8 mouse cellular contexts compared by ENCODE assay signal in genomic region chr15:79347845-79348506, GRCm38 (mm10). TPM values are rescaled to one million over a fixed set of nuclear protein-coding genes. Genes with fewer than 3 reads are reported as not detected.
A peak's percentile ranks its signal among the peaks of the same experiment; 100 is the strongest.
DNase-seq lines count a peak whose midpoint lies in the region; ATAC-seq and TF ChIP-seq lines count a peak whose summit lies in the region.

No protein-coding gene starts in this region.

- in situ Hi-C loops in CH12.LX (cut with MboI; ENCODE audit: low pct_ligation_motif_present, low pct_unique_long_range_greater_than_20kb, low sequenced_read_pairs), result loop anchor here (25.0 kb wide), 1 partner anchor 436 kb away; the partner anchor contains the start of gene Pdxp

- H3K27me3 ChIP-seq in CH12.LX (replicated peaks), result no peaks in the 10 kb centered on the region
- H3K27me3 ChIP-seq in embryonic facial prominence, embryonic 13.5 days, result peaks cover 6% of the 10 kb centered on the region; the same call in 1 of the 2 replicates
- no peaks in the 10 kb centered on the region for H3K27me3 ChIP-seq in heart, embryonic 14.5 days (ENCODE audit: control insufficient read depth, insufficient read depth, low read length)
- H3K27me3 ChIP-seq in kidney, embryonic 16.5 days (ENCODE audit: insufficient read depth, low read length), result no peaks in the 10 kb centered on the region; the same call in 1 of the 2 replicates

- H3K4me2 ChIP-seq in CH12.LX (ENCODE audit: insufficient read depth, low read depth, poor library complexity, severe bottlenecking), result peak overlapping the region; percentile 86
- peak overlapping the region; percentile 89 for H3K4me2 ChIP-seq in embryonic facial prominence, embryonic 13.5 days
- peak overlapping the region; percentile 77 for H3K4me2 ChIP-seq in heart, embryonic 14.5 days (ENCODE audit: low read length)
- H3K4me2 ChIP-seq in kidney, embryonic 16.5 days (replicated peaks; ENCODE audit: low read depth, low read length), result peak overlapping the region; percentile 98

- DNase-seq in CH12.LX (ENCODE audit: extremely low read depth) (peak; percentile 65), ZHBTc4 (ENCODE audit: low read depth, low spot score) (peak; percentile 91)
- DNase-seq in lung, postnatal 25 days (ENCODE audit: low spot score), result peak; percentile 88
- DNase-seq in right cerebral cortex, postnatal 14 days, result peak; percentile 57
- DNase-seq in layer of hippocampus, postnatal 36 days, result no peak

- peak overlapping the region; percentile 82 to 93 (median 87) for H3K4me3 ChIP-seq in CH12.LX (replicated peaks in 1 of 3; ENCODE audit: low read depth in 2 of 3, low read length in 2 of 3, poor library complexity in 1 of 3)
- peak overlapping the region; percentile 74 for H3K4me3 ChIP-seq in embryonic facial prominence, embryonic 13.5 days
- H3K4me3 ChIP-seq in heart, embryonic 14.5 days (ENCODE audit: control insufficient read depth in 1 of 2, insufficient read depth in 1 of 2, low read depth in 1 of 2, low read length in 2 of 2), result peak overlapping the region; percentile 65 to 70
- peak overlapping the region; percentile 69 for H3K4me3 ChIP-seq in kidney, embryonic 16.5 days (ENCODE audit: low read length)

- peak overlapping the region; percentile 72 for H3K27ac ChIP-seq in CH12.LX (ENCODE audit: insufficient read depth, low read depth)
- peak overlapping the region; percentile 94 for H3K27ac ChIP-seq in embryonic facial prominence, embryonic 13.5 days
- H3K27ac ChIP-seq in heart, embryonic 14.5 days (replicated peaks in 1 of 2; ENCODE audit: control insufficient read depth in 1 of 2, insufficient read depth in 1 of 2, low read depth in 2 of 2, low read length in 2 of 2), result peak overlapping the region; percentile 94 to 96
- peak overlapping the region; percentile 93 for H3K27ac ChIP-seq in kidney, embryonic 16.5 days (ENCODE audit: low read length)

- H3K36me3 ChIP-seq in CH12.LX (replicated peaks in 1 of 2; ENCODE audit: control insufficient read depth in 1 of 2, insufficient read depth in 1 of 2, low read length in 1 of 2), result peaks cover 0 to 25% of the 10 kb centered on the region in 2 experiments
- H3K36me3 ChIP-seq in embryonic facial prominence, embryonic 13.5 days, result no peaks in the 10 kb centered on the region
- no peaks in the 10 kb centered on the region for H3K36me3 ChIP-seq in heart, embryonic 14.5 days (ENCODE audit: control insufficient read depth, insufficient read depth, low read length)
- H3K36me3 ChIP-seq in kidney, embryonic 16.5 days (ENCODE audit: insufficient read depth, low read length), result no peaks in the 10 kb centered on the region

- dilution Hi-C loops in CH12.LX (cut with MboI; ENCODE audit: extremely low pct_ligation_motif_present, extremely low pct_unique_long_range_greater_than_20kb, low sequenced_read_pairs), result no loop called here

- TF ChIP-seq RAD21 in CH12.LX (IDR thresholded peaks at IDR 0.05; ENCODE audit: low read depth, low read length), result no peak

- peak in 1 of 2 experiments; percentile 8; a peak in 1 of 4 replicates for TF ChIP-seq CTCF in CH12.LX (conservative IDR thresholded peaks at IDR 0.05 in 1 of 2, IDR thresholded peaks at IDR 0.05 in 1 of 2; ENCODE audit: low read depth in 2 of 2, low read length in 2 of 2)

- 1% methylated on average over 40 of the region's 46 CpGs for WGBS in embryonic facial prominence, embryonic 13.5 days
- WGBS in heart, embryonic 14.5 days, result 1% methylated on average over 46 of the region's 46 CpGs
- under 1% methylated on average over 46 of the region's 46 CpGs for WGBS in kidney, embryonic 16.5 days

- TF ChIP-seq EP300 in CH12.LX (IDR thresholded peaks at IDR 0.05; ENCODE audit: low read length), result no peak

- H3K9ac ChIP-seq in CH12.LX (ENCODE audit: insufficient read depth, low read depth), result peak overlapping the region; percentile 73
- peak overlapping the region; percentile 81 for H3K9ac ChIP-seq in embryonic facial prominence, embryonic 13.5 days
- peak overlapping the region; percentile 87 for H3K9ac ChIP-seq in heart, embryonic 14.5 days (ENCODE audit: low read length)
- peak overlapping the region; percentile 76 for H3K9ac ChIP-seq in kidney, embryonic 16.5 days (replicated peaks; ENCODE audit: low read length)

- H3K9me3 ChIP-seq in CH12.LX (replicated peaks; ENCODE audit: low read length), result peaks cover 21% of the 10 kb centered on the region
- no peaks in the 10 kb centered on the region for H3K9me3 ChIP-seq in embryonic facial prominence, embryonic 13.5 days
- H3K9me3 ChIP-seq in heart, embryonic 14.5 days (ENCODE audit: control insufficient read depth, low read length), result no peaks in the 10 kb centered on the region
- H3K9me3 ChIP-seq in kidney, embryonic 16.5 days (ENCODE audit: low read length), result no peaks in the 10 kb centered on the region

- TF ChIP-seq POLR2A in CH12.LX (IDR thresholded peaks at IDR 0.05; ENCODE audit: low read depth, low read length), result no peak

- peaks cover 28 to 67% of the 10 kb centered on the region in 2 experiments for H3K4me1 ChIP-seq in CH12.LX (ENCODE audit: control insufficient read depth in 1 of 2, insufficient read depth in 2 of 2)
- H3K4me1 ChIP-seq in embryonic facial prominence, embryonic 13.5 days, result peaks cover 22% of the 10 kb centered on the region
- peaks cover 19 to 30% of the 10 kb centered on the region in 2 experiments for H3K4me1 ChIP-seq in heart, embryonic 14.5 days (ENCODE audit: control insufficient read depth in 2 of 2, insufficient read depth in 2 of 2, low read length in 2 of 2)
- H3K4me1 ChIP-seq in kidney, embryonic 16.5 days (ENCODE audit: insufficient read depth, low read length), result peaks cover 27% of the 10 kb centered on the region

- no peaks in the 10 kb centered on the region; the same call in 1 of the 2 replicates for H3K79me2 ChIP-seq in CH12.LX (replicated peaks; ENCODE audit: control insufficient read depth, extremely low read depth, insufficient read depth, poor library complexity, severe bottlenecking)

- peak; percentile 74 for ATAC-seq in embryonic facial prominence, embryonic 13.5 days (ENCODE audit: insufficient number of reproducible peaks, insufficient read depth, low FRiP score, low TSS enrichment, low read depth)
- ATAC-seq in heart, embryonic 14.5 days (ENCODE audit: insufficient number of reproducible peaks, insufficient read depth, low FRiP score, low read depth), result peak; percentile 78
- peak; percentile 74 for ATAC-seq in kidney, embryonic 16.5 days (ENCODE audit: low FRiP score, low TSS enrichment)

TF ChIP-seq in CH12.LX, 34 proteins besides CTCF, POLR2A, EP300 and RAD21 (continues in another document):
- no peak for TF ChIP-seq GABPA (IDR thresholded peaks at IDR 0.05; ENCODE audit: insufficient replicate concordance, low read depth, low read length)
- no peak for TF ChIP-seq RCOR1 (conservative IDR thresholded peaks at IDR 0.05; ENCODE audit: low read depth, low read length)
- no peak for TF ChIP-seq KAT2A (IDR thresholded peaks at IDR 0.05; ENCODE audit: insufficient replicate concordance, low read length)
- no peak for TF ChIP-seq CHD2 (IDR thresholded peaks at IDR 0.05; ENCODE audit: low read length)
- TF ChIP-seq BHLHE40 (IDR thresholded peaks at IDR 0.05; ENCODE audit: low read depth, low read length), result peak; percentile 78
- no peak; the same call in 1 of the 2 replicates for TF ChIP-seq TCF12 (IDR thresholded peaks at IDR 0.05; ENCODE audit: low read depth, low read length)
- TF ChIP-seq MYC (IDR thresholded peaks at IDR 0.05; ENCODE audit: low read depth, low read length), result no peak
- TF ChIP-seq CHD1 (IDR thresholded peaks at IDR 0.05; ENCODE audit: low read depth, low read length), result no peak
- TF ChIP-seq MXI1 (IDR thresholded peaks at IDR 0.05; ENCODE audit: low read depth, low read length), result peak; percentile 90; the same call in 1 of the 2 replicates
- no peak for TF ChIP-seq E2F4 (IDR thresholded peaks at IDR 0.05; ENCODE audit: insufficient replicate concordance, low read depth, low read length)
- TF ChIP-seq MAFK (IDR thresholded peaks at IDR 0.05; ENCODE audit: insufficient replicate concordance, low read length), result no peak
- no peak for TF ChIP-seq ZKSCAN1 (IDR thresholded peaks at IDR 0.05; ENCODE audit: borderline replicate concordance, low read depth, low read length)
- TF ChIP-seq MEF2A (IDR thresholded peaks at IDR 0.05; ENCODE audit: borderline replicate concordance, low read depth, low read length), result peak; percentile 7; the same call in 1 of the 2 replicates
- no peak for TF ChIP-seq JUN (IDR thresholded peaks at IDR 0.05; ENCODE audit: insufficient read depth, low read depth, low read length)
- TF ChIP-seq SIN3A (IDR thresholded peaks at IDR 0.05; ENCODE audit: low read length), result peak; percentile 74
- TF ChIP-seq ZMIZ1 (IDR thresholded peaks at IDR 0.05; ENCODE audit: low read depth, low read length), result no peak
- no peak for TF ChIP-seq UBTF (IDR thresholded peaks at IDR 0.05; ENCODE audit: low read depth, low read length)

RNA-seq across cellular contexts. Expression of gene Maff, which starts 1.6 kb away (rescaled TPM):
- total RNA-seq in CH12.LX (2012; rRNA removed), result 9.3 and 15.4 TPM in 2 replicates
- total RNA-seq in CH12.LX (2014; rRNA removed), result 7.6 and 9.2 TPM in 2 replicates
- 9.7 and 10.5 TPM in 2 replicates for polyA plus RNA-seq in CH12.LX (2012; ENCODE audit: insufficient read length, low read depth)
- 1.8 and 2.8 TPM in 2 replicates for polyA plus RNA-seq in embryonic facial prominence, embryonic 13.5 days (2015; fragmentation: Nextera tagmentation; extraction: Ambion mirVana)
- 2.2 and 3.5 TPM in 2 replicates for polyA plus RNA-seq in heart, embryonic 14.5 days (2014; fragmentation: Nextera tagmentation; extraction: Ambion mirVana)
- 3.7 and 4.0 TPM in 2 replicates for polyA plus RNA-seq in kidney, embryonic 16.5 days (2015; fragmentation: Nextera tagmentation; extraction: Ambion mirVana)
- 1 to 10 TPM; 1.4 to 2.3 TPM for total RNA-seq in layer of hippocampus, postnatal 36 days (2021)

RNA-seq across cellular contexts. Expression of gene Pla2g6, which starts 19.8 kb away (rescaled TPM):
- 18.7 and 20.9 TPM in 2 replicates for total RNA-seq in CH12.LX (2012; rRNA removed)
- total RNA-seq in CH12.LX (2014; rRNA removed), result 9.1 and 9.3 TPM in 2 replicates
- 12.7 and 14.8 TPM in 2 replicates for polyA plus RNA-seq in CH12.LX (2012; ENCODE audit: insufficient read length, low read depth)
- polyA plus RNA-seq in embryonic facial prominence, embryonic 13.5 days (2015; fragmentation: Nextera tagmentation; extraction: Ambion mirVana), result 11.6 TPM in 2 replicates
- polyA plus RNA-seq in heart, embryonic 14.5 days (2014; fragmentation: Nextera tagmentation; extraction: Ambion mirVana), result 10.9 and 11.7 TPM in 2 replicates
- 18.3 and 21.1 TPM in 2 replicates for polyA plus RNA-seq in kidney, embryonic 16.5 days (2015; fragmentation: Nextera tagmentation; extraction: Ambion mirVana)
- total RNA-seq in layer of hippocampus, postnatal 36 days (2021), result 10 to 100 TPM; 22.3 to 23.1 TPM

RNA-seq across cellular contexts. Expression of gene Tmem184b, which starts 55.4 kb away (rescaled TPM):
- 18.9 and 21.1 TPM in 2 replicates for total RNA-seq in CH12.LX (2012; rRNA removed)
- total RNA-seq in CH12.LX (2014; rRNA removed), result 7.1 and 7.2 TPM in 2 replicates
- polyA plus RNA-seq in CH12.LX (2012; ENCODE audit: insufficient read length, low read depth), result 38.0 and 42.7 TPM in 2 replicates
- polyA plus RNA-seq in embryonic facial prominence, embryonic 13.5 days (2015; fragmentation: Nextera tagmentation; extraction: Ambion mirVana), result 67.1 and 72.0 TPM in 2 replicates
- polyA plus RNA-seq in heart, embryonic 14.5 days (2014; fragmentation: Nextera tagmentation; extraction: Ambion mirVana), result 56.1 and 60.6 TPM in 2 replicates
- 75.0 and 80.5 TPM in 2 replicates for polyA plus RNA-seq in kidney, embryonic 16.5 days (2015; fragmentation: Nextera tagmentation; extraction: Ambion mirVana)
- 10 to 100 TPM; 50.5 to 51.0 TPM for total RNA-seq in layer of hippocampus, postnatal 36 days (2021)

Comparison
In these comparisons a context has a peak if more than half of its experiments do, and no peak if none do; other contexts are left out.
1. DNase-seq: peak in CH12.LX (single experiment), ZHBTc4 (single experiment), lung, postnatal 25 days (single experiment) and right cerebral cortex, postnatal 14 days (single experiment); none in layer of hippocampus, postnatal 36 days (0 of 2).
2. Peak in every context shown above with its lines, with median percentiles within 50 percentile points of each other: H3K27ac ChIP-seq, H3K4me2 ChIP-seq, H3K4me3 ChIP-seq, H3K9ac ChIP-seq and ATAC-seq.